Mouse (Mus musculus) neural tube, embryonic 11.5 days (tissue): ENCODE data around the gene Tmem35b. TPM values are rescaled to one million over a fixed set of nuclear protein-coding genes. Genes with fewer than 3 reads are reported as not detected.
A peak's percentile ranks its signal among the peaks of the same experiment; 100 is the strongest.

Experiments
- ATAC-seq: fragments of 200-750 bp; cut with Nextera tagmentation; 2 replicates; pipeline ENCODE4 v1.8.0; 2017; ENCODE audit warnings: moderate number of reproducible peaks, mild to moderate bottlenecking, moderate TSS enrichment, moderate library complexity; ENCODE audit not compliant: insufficient read depth, low FRiP score, low TSS enrichment
- DNase-seq: peaks from one replicate; pipeline ENCODE4 v3.0.0-alpha.2; 2015; ENCODE audit warnings: low spot score
- H3K27ac ChIP-seq: fragments of 300-500 bp; sonication (generic); 2 replicates; pipeline ENCODE4 v1.5.1; 2014; ENCODE audit warnings: low read depth, mild to moderate bottlenecking, low read length
- H3K27me3 ChIP-seq: fragments of 300-500 bp; sonication (generic); 2 replicates; pipeline ENCODE4 v1.6.1; 2014; ENCODE audit warnings: mild to moderate bottlenecking, low read length, mixed read lengths; ENCODE audit not compliant: control insufficient read depth, insufficient read depth
- H3K36me3 ChIP-seq: fragments of 300-500 bp; sonication (generic); 2 replicates; pipeline ENCODE4 v1.6.1; 2014; ENCODE audit warnings: mild to moderate bottlenecking, low read length, moderate library complexity, mixed read lengths; ENCODE audit not compliant: control insufficient read depth, insufficient read depth
- H3K4me1 ChIP-seq: fragments of 300-500 bp; sonication (generic); 2 replicates; pipeline ENCODE4 v1.6.1; 2014; ENCODE audit warnings: low read length, mixed read lengths; ENCODE audit not compliant: control insufficient read depth, insufficient read depth
- H3K4me2 ChIP-seq: fragments of 300-500 bp; sonication (generic); 2 replicates; pipeline ENCODE4 v1.6.1; 2014; ENCODE audit warnings: low read depth, mild to moderate bottlenecking, moderate library complexity
- H3K4me3 ChIP-seq: fragments of 300-500 bp; sonication (generic); 2 replicates; pipeline ENCODE4 v1.5.1; 2014; ENCODE audit warnings: low read depth, low read length
- H3K9ac ChIP-seq: fragments of 300-500 bp; sonication (generic); 2 replicates; pipeline ENCODE4 v1.6.1; 2014; ENCODE audit warnings: mild to moderate bottlenecking, low read length
- H3K9me3 ChIP-seq: fragments of 300-500 bp; sonication (generic); 2 replicates; pipeline ENCODE4 v1.6.1; 2016; ENCODE audit warnings: low read length; ENCODE audit not compliant: control insufficient read depth
- WGBS: fragments of 180-500 bp; shearing (Covaris S2); extraction: QIAGEN DNeasy Blood & Tissue Kit; methylation state at CpG from one replicate; pipeline ENCODE4 v1.1.7; 2014; 5-methylcytosine and 5-hydroxymethylcytosine counted together
- polyA plus RNA-seq: library from polyadenylated mRNA; unstranded; fragments of >200 nt; fragmentation: Nextera tagmentation; extraction: Ambion mirVana; gene quantifications from 2 replicates; pipeline ENCODE4 v1.2.1, GENCODE M21; 2014

Gene Tmem35b
- polyA plus RNA-seq, 1 experiment from 2014 or later, result 13.5 TPM

DNA sequence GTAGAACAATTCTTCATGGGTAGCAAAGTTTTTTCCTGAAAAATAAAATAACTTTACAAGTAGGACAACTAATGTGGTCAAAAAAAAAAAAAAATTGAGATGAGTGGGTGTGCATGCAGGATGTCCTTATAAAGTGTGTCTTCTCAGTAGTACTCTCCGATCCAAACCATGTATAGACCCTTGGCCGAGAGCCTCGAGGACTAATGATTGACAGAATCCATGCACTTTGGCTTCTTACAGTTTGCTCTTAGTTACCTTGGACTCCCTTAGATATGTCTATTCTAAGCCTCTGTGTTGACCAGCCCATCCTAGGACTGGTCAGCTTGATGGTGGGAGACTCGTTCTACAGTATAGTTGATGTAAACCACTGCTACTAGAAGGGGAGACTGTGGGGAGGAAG lies 15.9 kb upstream of the Tmem35b start:
- Histone ChIP-seq H3K4me1 (no peaks in the 10 kb centered on the region), H3K27ac (no peak overlapping the region), H3K9ac (no peak overlapping the region), H3K4me3 (no peak overlapping the region), H3K36me3 (0 out of 2 replicates have a peak, but pooled peaks cover 3% of the 10 kb centered on the region), H3K9me3 (no peaks in the 10 kb centered on the region), H3K4me2 (no peak overlapping the region), H3K27me3 (no peaks in the 10 kb centered on the region)
- 93% methylated on average over 4 of the region's 4 CpGs for WGBS
- no peak for ATAC-seq
- no peak for DNase-seq

DNA sequence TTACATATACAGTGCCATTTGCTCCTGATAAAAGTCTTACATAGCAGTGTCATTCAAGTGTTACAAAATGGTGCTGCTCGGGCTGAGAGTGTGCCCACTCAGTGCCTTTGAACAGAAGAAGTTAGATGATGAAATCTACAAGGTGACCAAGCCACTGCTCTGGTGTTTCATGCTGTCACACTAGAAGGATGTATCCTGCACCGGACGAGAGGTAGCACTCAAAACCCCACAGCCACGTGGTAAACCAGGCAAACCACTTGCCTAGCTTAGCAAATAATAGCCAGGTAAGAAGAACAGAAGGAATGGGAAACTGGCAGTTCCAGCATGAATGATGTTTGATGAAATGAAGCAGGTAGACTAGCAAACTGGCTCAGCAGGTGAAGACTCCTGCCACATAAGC lies 12.9 kb upstream of the Tmem35b start:
- Histone ChIP-seq H3K9ac (no peak overlapping the region), H3K4me3 (no peak overlapping the region), H3K4me2 (no peak overlapping the region), H3K27me3 (no peaks in the 10 kb centered on the region), H3K36me3 (0 out of 2 replicates have a peak, but pooled peaks cover 3% of the 10 kb centered on the region), H3K27ac (no peak overlapping the region), H3K4me1 (no peaks in the 10 kb centered on the region), H3K9me3 (no peaks in the 10 kb centered on the region)
- DNase-seq, result no peak
- ATAC-seq, result no peak
- WGBS, result 82% methylated on average over 4 of the region's 4 CpGs

DNA sequence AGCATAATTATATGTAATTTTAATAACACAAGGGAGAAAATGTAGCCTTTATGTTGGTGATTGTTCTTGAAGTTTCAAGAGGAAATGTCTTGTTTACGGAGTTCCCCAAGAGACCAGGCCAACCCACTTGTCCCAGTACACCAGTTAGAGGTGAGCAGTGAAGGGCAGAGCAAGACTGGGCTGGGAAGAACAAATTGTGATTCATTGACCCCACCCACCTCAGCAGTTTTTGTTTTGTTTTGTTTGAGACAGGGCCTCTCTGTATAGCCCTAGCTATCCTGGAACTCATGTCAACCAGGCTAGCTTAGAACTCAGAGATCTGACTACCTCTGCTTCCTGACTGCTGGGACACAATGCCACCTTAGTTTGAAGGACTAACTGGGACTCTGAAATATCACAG lies 840 bp downstream of the Tmem35b start:
- no peak overlapping the region for H3K9ac ChIP-seq
- no peak for ATAC-seq
- no peak overlapping the region for H3K4me3 ChIP-seq
- 92% methylated on average over 1 of the region's 1 CpGs for WGBS
- no peak overlapping the region for H3K27ac ChIP-seq
- 0 out of 2 replicates have a peak, but pooled peaks cover 7% of the 10 kb centered on the region for H3K4me1 ChIP-seq
- no peak overlapping the region for H3K4me2 ChIP-seq
- H3K36me3 ChIP-seq, result no peaks in the 10 kb centered on the region
- H3K27me3 ChIP-seq, result no peaks in the 10 kb centered on the region
- no peak for DNase-seq
- H3K9me3 ChIP-seq, result no peaks in the 10 kb centered on the region

DNA sequence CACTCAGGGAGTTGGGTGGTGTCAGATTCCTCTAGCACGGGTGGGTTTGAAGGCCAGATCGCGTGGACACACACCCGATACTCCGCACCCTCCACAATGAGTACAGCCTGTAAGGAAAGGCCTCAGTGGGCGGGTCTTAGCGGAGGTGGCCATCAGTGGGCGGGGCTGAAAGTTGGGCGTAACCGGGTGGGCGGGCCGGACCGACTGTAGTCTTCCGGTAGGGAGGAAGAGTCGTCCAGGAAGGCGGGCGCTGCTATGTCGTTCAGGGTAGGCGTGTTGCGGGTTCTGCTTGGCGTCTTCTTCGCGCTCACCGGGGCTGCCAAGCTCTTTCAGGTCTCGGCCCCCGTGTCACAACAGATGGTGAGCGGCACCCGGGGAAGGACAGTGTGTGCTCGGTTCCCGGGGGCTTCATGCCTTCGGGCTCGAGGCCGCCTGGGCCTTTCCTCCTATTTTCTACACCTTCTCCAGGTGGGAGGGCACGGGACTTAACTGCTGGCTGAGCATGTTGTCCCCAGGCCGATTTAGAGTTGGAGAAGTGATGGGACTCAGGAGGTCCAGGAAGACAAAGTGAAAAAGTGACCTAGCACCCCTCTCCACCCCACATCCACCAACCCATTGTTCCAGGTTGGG lies 2.5 kb downstream of the Tmem35b start:
- 0 out of 2 replicates have a peak, but pooled peaks cover 7% of the 10 kb centered on the region for H3K4me1 ChIP-seq
- no peaks in the 10 kb centered on the region for H3K9me3 ChIP-seq
- no peak overlapping the region for H3K27ac ChIP-seq
- H3K27me3 ChIP-seq, result no peaks in the 10 kb centered on the region
- ATAC-seq, result peak; percentile 97
- H3K4me2 ChIP-seq, result peak overlapping the region; percentile 79
- DNase-seq, result peak; percentile 92
- WGBS, result 2% methylated on average over 35 of the region's 35 CpGs
- H3K36me3 ChIP-seq, result no peaks in the 10 kb centered on the region
- peak overlapping the region; percentile 58 for H3K4me3 ChIP-seq
- H3K9ac ChIP-seq, result peak overlapping the region; percentile 67

DNA sequence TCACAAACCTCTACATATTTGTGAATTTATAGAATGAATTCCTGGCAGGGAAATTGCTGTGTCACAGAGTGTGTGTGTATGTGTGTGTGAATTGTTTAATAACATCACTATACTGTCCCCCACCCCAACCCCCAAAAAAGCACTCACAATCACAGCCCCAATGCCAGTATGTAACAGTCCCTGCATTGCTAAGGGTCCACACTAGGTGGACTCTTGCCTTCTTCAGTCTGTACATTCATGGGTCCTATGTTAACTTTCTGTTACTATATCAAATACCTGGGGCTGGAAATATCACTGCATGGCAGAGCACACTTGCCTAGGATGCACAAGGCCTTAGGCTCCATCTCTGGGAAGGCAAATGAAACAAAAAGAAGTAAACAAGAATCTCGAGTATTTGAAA lies 11.2 kb downstream of the Tmem35b start:
- ATAC-seq, result no peak

DNA sequence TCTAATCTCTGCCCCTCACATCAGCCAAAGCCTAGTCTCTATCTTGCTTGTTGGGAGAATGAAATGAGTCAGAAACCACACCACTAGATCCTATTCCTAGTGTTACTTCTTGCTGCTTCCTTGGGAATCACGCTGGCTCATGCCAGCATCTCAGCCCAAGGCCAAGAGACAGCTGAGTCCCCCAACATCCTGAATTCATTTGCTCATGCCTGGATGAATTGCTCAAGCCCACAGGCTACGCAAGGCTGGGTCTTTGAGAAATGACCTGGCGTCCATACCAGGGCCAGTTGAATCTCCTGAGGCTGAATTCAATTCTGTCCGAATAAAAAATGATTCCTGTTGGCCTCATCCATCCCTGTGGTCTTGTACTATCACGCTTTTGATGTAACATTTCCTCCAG lies 14.1 kb downstream of the Tmem35b start:
- DNase-seq, result no peak
- no peak overlapping the region for H3K27ac ChIP-seq
- H3K9me3 ChIP-seq, result no peaks in the 10 kb centered on the region
- H3K4me1 ChIP-seq, result no peaks in the 10 kb centered on the region
- no peak for ATAC-seq
- H3K9ac ChIP-seq, result no peak overlapping the region
- no peak overlapping the region for H3K4me2 ChIP-seq
- WGBS, result 80% methylated on average over 5 of the region's 5 CpGs
- H3K27me3 ChIP-seq, result no peaks in the 10 kb centered on the region
- H3K4me3 ChIP-seq, result no peak overlapping the region
- no peaks in the 10 kb centered on the region for H3K36me3 ChIP-seq

More for the DNA sequence above, 11.2 kb downstream of the Tmem35b start:
- H3K27ac ChIP-seq, result no peak overlapping the region
- no peaks in the 10 kb centered on the region for H3K27me3 ChIP-seq
- no peak overlapping the region for H3K9ac ChIP-seq
- no peaks in the 10 kb centered on the region for H3K36me3 ChIP-seq
- H3K4me2 ChIP-seq, result no peak overlapping the region
- 33% methylated on average over 1 of the region's 1 CpGs for WGBS
- no peaks in the 10 kb centered on the region for H3K9me3 ChIP-seq
- DNase-seq, result no peak
- no peak overlapping the region for H3K4me3 ChIP-seq
- H3K4me1 ChIP-seq, result no peaks in the 10 kb centered on the region

DNA sequence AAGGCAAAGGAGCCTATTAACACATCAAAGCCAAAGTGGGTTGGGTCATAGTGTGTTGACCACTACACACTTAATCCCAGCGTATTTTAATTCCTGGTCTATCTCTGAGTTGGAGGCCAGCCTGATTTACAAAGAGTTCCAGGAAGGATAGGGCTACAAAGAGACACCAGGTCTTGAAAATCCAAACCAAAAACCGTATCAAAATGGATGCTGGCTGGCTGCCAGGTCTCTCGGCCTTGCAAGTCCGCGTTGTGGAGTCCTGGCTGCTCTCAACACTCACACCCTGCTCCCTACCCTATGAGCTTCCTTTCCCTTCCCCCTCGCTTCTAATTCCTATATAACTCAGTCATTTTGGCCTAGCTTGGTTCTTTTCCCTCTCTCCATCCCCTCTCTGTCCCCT lies 15.0 kb downstream of the Tmem35b start:
- Histone ChIP-seq H3K4me3 (no peak overlapping the region), H3K4me1 (no peaks in the 10 kb centered on the region), H3K27ac (no peak overlapping the region), H3K9ac (no peak overlapping the region), H3K36me3 (no peaks in the 10 kb centered on the region), H3K4me2 (no peak overlapping the region), H3K9me3 (no peaks in the 10 kb centered on the region), H3K27me3 (no peaks in the 10 kb centered on the region)
- no peak for ATAC-seq
- WGBS, result 62% methylated on average over 6 of the region's 6 CpGs
- no peak for DNase-seq

DNA sequence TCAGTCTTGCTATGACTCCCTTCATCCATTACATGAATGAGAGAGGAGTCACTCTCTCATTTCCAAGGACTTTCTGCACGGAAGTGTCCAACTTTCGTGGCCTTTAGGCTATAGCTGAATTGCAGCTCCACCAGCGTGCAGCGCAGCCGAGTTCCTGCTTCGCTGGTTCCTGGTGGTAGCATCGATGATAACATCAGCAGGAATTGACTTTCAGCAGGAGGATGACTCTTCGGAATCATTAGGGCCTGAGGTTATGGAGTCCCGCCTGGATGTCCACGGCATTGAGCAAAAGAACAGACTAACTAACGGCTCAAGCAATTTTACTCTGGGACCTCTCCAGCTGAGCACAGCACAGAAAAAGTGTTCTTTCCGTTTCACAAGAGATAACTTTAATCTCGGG lies 26.5 kb downstream of the Tmem35b start:
- no peaks in the 10 kb centered on the region for H3K9me3 ChIP-seq
- H3K27ac ChIP-seq, result no peak overlapping the region
- no peaks in the 10 kb centered on the region for H3K36me3 ChIP-seq
- no peak overlapping the region for H3K9ac ChIP-seq
- DNase-seq (no peak), ATAC-seq (no peak)
- H3K27me3 ChIP-seq, result no peaks in the 10 kb centered on the region
- 88% methylated on average over 13 of the region's 13 CpGs for WGBS
- no peak overlapping the region for H3K4me2 ChIP-seq
- no peak overlapping the region for H3K4me3 ChIP-seq
- no peaks in the 10 kb centered on the region for H3K4me1 ChIP-seq

DNA sequence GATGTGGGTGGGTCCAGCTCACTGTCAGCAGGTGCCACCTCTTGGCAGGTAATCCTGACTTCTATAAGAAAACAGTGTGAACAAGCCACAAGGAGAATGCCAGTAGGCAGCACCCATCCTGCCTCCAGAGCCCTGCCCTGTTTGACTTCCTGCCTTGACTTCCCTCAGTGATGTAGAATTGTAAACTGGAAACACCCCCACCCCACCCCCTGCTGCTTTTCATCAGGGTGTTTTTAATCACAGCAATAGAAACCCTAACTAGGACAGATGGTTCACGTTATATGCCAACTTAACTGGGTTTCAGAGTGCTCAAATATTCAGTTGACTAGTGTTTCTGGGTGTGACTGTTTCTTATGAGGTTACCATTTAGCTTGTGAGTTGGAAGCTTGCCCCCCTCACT lies 29.9 kb downstream of the Tmem35b start:
- no peaks in the 10 kb centered on the region for H3K36me3 ChIP-seq
- no peak for ATAC-seq

More for the DNA sequence above, 29.9 kb downstream of the Tmem35b start:
- no peak overlapping the region for H3K9ac ChIP-seq
- no peaks in the 10 kb centered on the region for H3K4me1 ChIP-seq
- H3K4me2 ChIP-seq, result no peak overlapping the region
- H3K27ac ChIP-seq, result no peak overlapping the region
- 52% methylated on average over 1 of the region's 1 CpGs for WGBS
- DNase-seq, result no peak
- no peaks in the 10 kb centered on the region for H3K9me3 ChIP-seq
- no peaks in the 10 kb centered on the region for H3K27me3 ChIP-seq
- H3K4me3 ChIP-seq, result no peak overlapping the region
